Mouse (Mus musculus): ENCODE measurements around the gene Lama5.

- TF ChIP-seq CTCF (IDR thresholded peaks at IDR 0.05; ENCODE audit: borderline replicate concordance, insufficient read depth, low read depth, low read length) (no peak), POLR2A (IDR thresholded peaks at IDR 0.05; ENCODE audit: borderline replicate concordance, insufficient read depth, low read length) (no peak)
These were observed 6.3 kb downstream of the Lama5 start for GRCm38 (mm10) chr2:180219145-180219943.
